Comparison of ENCODE assay signal across 25 mouse cellular contexts in the genomic region with DNA sequence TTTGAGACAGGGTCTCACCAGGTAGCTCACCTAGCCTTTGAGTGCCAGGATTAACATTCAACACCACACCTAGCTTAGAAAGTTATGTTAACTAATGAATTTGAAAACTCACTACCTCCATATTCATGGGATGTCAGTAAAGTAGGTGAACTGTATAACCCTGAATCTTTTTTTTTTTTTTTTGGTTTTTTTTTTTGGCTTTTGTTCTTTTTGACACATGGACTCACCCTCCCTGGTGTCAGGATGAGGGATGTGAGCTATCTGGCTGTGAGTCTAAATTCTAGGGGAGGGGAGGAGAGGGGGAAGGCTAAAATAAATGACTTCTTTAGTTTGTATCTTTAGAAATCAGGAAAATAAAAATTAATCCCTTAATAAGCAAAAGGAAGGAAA. TPM values are rescaled to one million over a fixed set of nuclear protein-coding genes. Genes with fewer than 3 reads are reported as not detected.
DNase-seq lines count a peak whose midpoint lies in the region; ATAC-seq and TF ChIP-seq lines count a peak whose summit lies in the region.
"Had no signal": no experiment of that assay in that cellular context is flagged by ENCODE, and none has a peak within 500 bp of the region (broad histone marks: within the 10 kb centered on the region; RNA-seq: fewer than 3 reads in every experiment).

No protein-coding gene starts in this region.

- H3K4me1 ChIP-seq in heart, embryonic 10.5 days: peaks cover 12% of the 10 kb centered on the region
- H3K4me1 ChIP-seq in midbrain, embryonic 11.5 days (ENCODE audit: control insufficient read depth, insufficient read depth, low read length): no peaks in the 10 kb centered on the region
- H3K4me1 ChIP-seq in midbrain, postnatal 0 days (ENCODE audit: insufficient read depth, low read length): no peaks in the 10 kb centered on the region
- H3K4me1 ChIP-seq in MEL (ENCODE audit: control insufficient read depth in 1 of 2, insufficient read depth in 2 of 2, low read length in 2 of 2): peaks cover 21 to 23% of the 10 kb centered on the region in 2 experiments
- H3K4me1 ChIP-seq: embryonic facial prominence, embryonic 13.5 days; embryonic facial prominence, embryonic 15.5 days; forebrain, embryonic 13.5 days; forebrain, embryonic 15.5 days had no signal

- no peak for TF ChIP-seq RAD21 in MEL (IDR thresholded peaks at IDR 0.05; ENCODE audit: low read depth, low read length)

- TF ChIP-seq POLR2A in MEL (IDR thresholded peaks at IDR 0.05; ENCODE audit: control insufficient read depth in 1 of 2, insufficient read depth in 1 of 2, low read depth in 1 of 2, low read length in 2 of 2, poor library complexity in 1 of 2): no peak

- no peak for TF ChIP-seq CTCF in midbrain, postnatal 0 days (IDR thresholded peaks at IDR 0.05)
- TF ChIP-seq CTCF in MEL (IDR thresholded peaks at IDR 0.05 in 2 of 3, conservative IDR thresholded peaks at IDR 0.05 in 1 of 3; ENCODE audit: control insufficient read depth in 1 of 3, insufficient read depth in 1 of 3, low read depth in 2 of 3, low read length in 3 of 3, poor library complexity in 1 of 3, severe bottlenecking in 1 of 3): no peak

- no peaks in the 10 kb centered on the region for H3K79me2 ChIP-seq in MEL (ENCODE audit: control insufficient read depth, insufficient read depth, low read length, poor library complexity)

- no peak overlapping the region for H3K4me3 ChIP-seq in heart, embryonic 10.5 days
- no peak overlapping the region for H3K4me3 ChIP-seq in midbrain, embryonic 11.5 days (ENCODE audit: low read depth, low read length)
- H3K4me3 ChIP-seq in midbrain, postnatal 0 days (ENCODE audit: low read depth, low read length): no peak overlapping the region
- H3K4me3 ChIP-seq in MEL (ENCODE audit: control insufficient read depth in 1 of 2, insufficient read depth in 1 of 2, low read depth in 2 of 2, low read length in 2 of 2): no peak overlapping the region
- H3K4me3 ChIP-seq: embryonic facial prominence, embryonic 13.5 days; embryonic facial prominence, embryonic 15.5 days; forebrain, embryonic 13.5 days; forebrain, embryonic 15.5 days had no signal

- no peaks in the 10 kb centered on the region for H3K9me3 ChIP-seq in heart, embryonic 10.5 days
- H3K9me3 ChIP-seq in midbrain, embryonic 11.5 days (ENCODE audit: control insufficient read depth, low read length): no peaks in the 10 kb centered on the region
- no peaks in the 10 kb centered on the region for H3K9me3 ChIP-seq in midbrain, postnatal 0 days (ENCODE audit: low read length)
- no peaks in the 10 kb centered on the region for H3K9me3 ChIP-seq in MEL (replicated peaks; ENCODE audit: insufficient read depth, low read length)
- H3K9me3 ChIP-seq: embryonic facial prominence, embryonic 13.5 days; embryonic facial prominence, embryonic 15.5 days; forebrain, embryonic 13.5 days; forebrain, embryonic 15.5 days; G1E had no signal

- ATAC-seq in midbrain, embryonic 11.5 days (ENCODE audit: low FRiP score): no peak
- no peak for ATAC-seq in midbrain, postnatal 0 days (ENCODE audit: low FRiP score)
- ATAC-seq in frontal cortex, adult (ENCODE audit: low TSS enrichment): no peak
- ATAC-seq: CD4-positive, CD25-positive, alpha-beta regulatory T cell, adult 4 months; forebrain, embryonic 13.5 days; forebrain, embryonic 15.5 days; forebrain, postnatal 0 days had no signal

- H3K36me3 ChIP-seq in heart, embryonic 10.5 days: peaks cover 26% of the 10 kb centered on the region
- H3K36me3 ChIP-seq in midbrain, embryonic 11.5 days (ENCODE audit: control insufficient read depth, insufficient read depth, low read length): peaks cover 4% of the 10 kb centered on the region; the same call in 1 of the 2 replicates
- peaks cover 16% of the 10 kb centered on the region for H3K36me3 ChIP-seq in midbrain, postnatal 0 days (ENCODE audit: insufficient read depth, low read length)
- peaks cover 5 to 21% of the 10 kb centered on the region in 2 experiments for H3K36me3 ChIP-seq in MEL (ENCODE audit: control insufficient read depth in 1 of 2, insufficient read depth in 2 of 2, low read length in 2 of 2)

- peak overlapping the region; percentile 67 for H3K27ac ChIP-seq in heart, embryonic 10.5 days
- no peak overlapping the region for H3K27ac ChIP-seq in midbrain, embryonic 11.5 days (ENCODE audit: low read depth, low read length)
- H3K27ac ChIP-seq in midbrain, postnatal 0 days (ENCODE audit: low read depth, low read length): no peak overlapping the region
- peak overlapping the region; percentile 84 for H3K27ac ChIP-seq in MEL (ENCODE audit: control insufficient read depth, low read depth, low read length)
- H3K27ac ChIP-seq: embryonic facial prominence, embryonic 13.5 days; embryonic facial prominence, embryonic 15.5 days; forebrain, embryonic 13.5 days; forebrain, embryonic 15.5 days had no signal

- H3K27me3 ChIP-seq in heart, embryonic 10.5 days (ENCODE audit: insufficient read depth, poor library complexity, severe bottlenecking): no peaks in the 10 kb centered on the region
- no peaks in the 10 kb centered on the region for H3K27me3 ChIP-seq in midbrain, embryonic 11.5 days (ENCODE audit: control insufficient read depth, insufficient read depth, low read length)
- H3K27me3 ChIP-seq in midbrain, postnatal 0 days (ENCODE audit: insufficient read depth, low read length): no peaks in the 10 kb centered on the region
- H3K27me3 ChIP-seq in MEL (ENCODE audit: control insufficient read depth in 1 of 2, insufficient read depth in 2 of 2, low read length in 2 of 2): no peaks in the 10 kb centered on the region
- H3K27me3 ChIP-seq: CH12.LX; embryonic facial prominence, embryonic 13.5 days; embryonic facial prominence, embryonic 15.5 days; forebrain, embryonic 13.5 days; forebrain, embryonic 15.5 days had no signal

- no peak overlapping the region for H3K4me2 ChIP-seq in midbrain, embryonic 11.5 days
- H3K4me2 ChIP-seq in midbrain, postnatal 0 days (ENCODE audit: low read depth, low read length, poor library complexity, severe bottlenecking): no peak overlapping the region
- H3K4me2 ChIP-seq: embryonic facial prominence, embryonic 13.5 days; embryonic facial prominence, embryonic 15.5 days; forebrain, embryonic 13.5 days; forebrain, embryonic 15.5 days had no signal

- no peak for TF ChIP-seq EP300 in MEL (IDR thresholded peaks at IDR 0.05; ENCODE audit: low read depth in 1 of 2, low read length in 2 of 2)

- H3K9ac ChIP-seq in midbrain, embryonic 11.5 days (ENCODE audit: low read length): no peak overlapping the region
- no peak overlapping the region for H3K9ac ChIP-seq in midbrain, postnatal 0 days (replicated peaks; ENCODE audit: low read length, poor library complexity, severe bottlenecking)
- peak overlapping the region; percentile 33; the same call in 1 of the 2 replicates for H3K9ac ChIP-seq in MEL (ENCODE audit: control insufficient read depth, low read depth, low read length, poor library complexity, severe bottlenecking)
- H3K9ac ChIP-seq: embryonic facial prominence, embryonic 13.5 days; embryonic facial prominence, embryonic 15.5 days; forebrain, embryonic 13.5 days; forebrain, embryonic 15.5 days; forebrain, postnatal 0 days had no signal

- DNase-seq in heart, embryonic 10.5 days (ENCODE audit: low spot score): no peak
- no peak for DNase-seq in heart, postnatal 4 days
- DNase-seq in midbrain, embryonic 11.5 days (ENCODE audit: low spot score, missing footprints): peak; percentile 35
- DNase-seq in midbrain, postnatal 0 days (ENCODE audit: low spot score): no peak
- DNase-seq in MEL (ENCODE audit: low read depth, low spot score): no peak
- DNase-seq: adrenal gland, adult 2 months; adrenal gland, postnatal 10 days; adrenal gland, postnatal 25 days; B cell, adult 2 months; cerebellum, adult 11 months; cerebellum, adult 18-20 months; cerebellum, adult 8-10 months; cerebellum, adult 9-11 months; cerebellum, postnatal 14 days; cerebellum, postnatal 36 days; embryo, embryonic 11 days; forebrain, postnatal 0 days had no signal

TF ChIP-seq in MEL, 35 proteins besides CTCF, POLR2A, EP300 and RAD21:
- TF ChIP-seq ZNF384 (IDR thresholded peaks at IDR 0.05; ENCODE audit: low read depth, low read length) (peak; percentile 82), POLR2AphosphoS2 (IDR thresholded peaks at IDR 0.05; ENCODE audit: low read length) (no peak)

RNA-seq across cellular contexts. Expression of gene Zcchc10, which starts 11.7 kb away (rescaled TPM):
- 19.2 and 21.9 TPM in 2 replicates for polyA plus RNA-seq in heart, embryonic 10.5 days (2016; fragmentation: Nextera tagmentation; extraction: Ambion mirVana)
- 10 to 100 TPM in 1 of 2 experiments, 1 to 10 TPM in 1; 9.3 to 12.0 TPM for total RNA-seq in heart, postnatal 4 days (2021)
- polyA plus RNA-seq in midbrain, embryonic 11.5 days (2014; fragmentation: Nextera tagmentation; extraction: Ambion mirVana): 26.9 and 27.3 TPM in 2 replicates
- 0.11 and 0.76 TPM in 2 replicates for total RNA-seq in midbrain, postnatal 0 days (2014; rRNA removed)
- 16.3 and 17.4 TPM in 2 replicates for polyA plus RNA-seq in midbrain, postnatal 0 days (2015; fragmentation: Nextera tagmentation; extraction: Ambion mirVana)
- 9.9 and 11.6 TPM in 2 replicates for total RNA-seq in MEL (2012; rRNA removed)
- polyA plus RNA-seq in MEL (2012; ENCODE audit: insufficient read depth in 1 of 2, insufficient read length in 2 of 2, low read depth in 1 of 2, low replicate concordance in 2 of 2, missing spikeins in 1 of 2): 100 to 1,000 TPM in 1 of 2 experiments, 10 to 100 TPM in 1; 36.2 to 169 TPM

RNA-seq across cellular contexts. Expression of gene Aff4, which starts 14.5 kb away (rescaled TPM):
- polyA plus RNA-seq in heart, embryonic 10.5 days (2016; fragmentation: Nextera tagmentation; extraction: Ambion mirVana): 30.5 and 36.7 TPM in 2 replicates
- total RNA-seq in heart, postnatal 4 days (2021): 100 to 1,000 TPM; 141 to 157 TPM
- 43.5 and 43.7 TPM in 2 replicates for polyA plus RNA-seq in midbrain, embryonic 11.5 days (2014; fragmentation: Nextera tagmentation; extraction: Ambion mirVana)
- total RNA-seq in midbrain, postnatal 0 days (2014; rRNA removed): 103 and 126 TPM in 2 replicates
- polyA plus RNA-seq in midbrain, postnatal 0 days (2015; fragmentation: Nextera tagmentation; extraction: Ambion mirVana): 64.6 and 90.2 TPM in 2 replicates
- total RNA-seq in MEL (2012; rRNA removed): 29.0 and 37.7 TPM in 2 replicates
- polyA plus RNA-seq in MEL (2012; ENCODE audit: insufficient read depth in 1 of 2, insufficient read length in 2 of 2, low read depth in 1 of 2, low replicate concordance in 2 of 2, missing spikeins in 1 of 2): 100 to 1,000 TPM in 1 of 2 experiments, 10 to 100 TPM in 1; 47.7 to 268 TPM

RNA-seq across cellular contexts. Expression of gene Hspa4, which starts 35.9 kb away (rescaled TPM):
- 98.3 and 109 TPM in 2 replicates for polyA plus RNA-seq in heart, embryonic 10.5 days (2016; fragmentation: Nextera tagmentation; extraction: Ambion mirVana)
- 100 to 1,000 TPM; 132 to 136 TPM for total RNA-seq in heart, postnatal 4 days (2021)
- polyA plus RNA-seq in midbrain, embryonic 11.5 days (2014; fragmentation: Nextera tagmentation; extraction: Ambion mirVana): 111 and 117 TPM in 2 replicates
- total RNA-seq in midbrain, postnatal 0 days (2014; rRNA removed): 93.7 and 112 TPM in 2 replicates
- polyA plus RNA-seq in midbrain, postnatal 0 days (2015; fragmentation: Nextera tagmentation; extraction: Ambion mirVana): 42.8 and 43.3 TPM in 2 replicates
- total RNA-seq in MEL (2012; rRNA removed): 276 and 301 TPM in 2 replicates
- 100 to 1,000 TPM; 209 to 907 TPM for polyA plus RNA-seq in MEL (2012; ENCODE audit: insufficient read depth in 1 of 2, insufficient read length in 2 of 2, low read depth in 1 of 2, low replicate concordance in 2 of 2, missing spikeins in 1 of 2)

Comparison
In these comparisons a context has a peak if more than half of its experiments do, and no peak if none do; other contexts are left out.
1. H3K27ac ChIP-seq: peak in heart, embryonic 10.5 days (single experiment) and MEL (single experiment); none in midbrain, embryonic 11.5 days (single experiment) and midbrain, postnatal 0 days (single experiment).